Mouse (Mus musculus) left cerebral cortex, postnatal 4 days (tissue): ENCODE data around the gene Clcf1. TPM values are rescaled to one million over a fixed set of nuclear protein-coding genes. Genes with fewer than 3 reads are reported as not detected.

Experiments used
- DNase-seq: peaks from one replicate; pipeline ENCODE4 v3.0.0-alpha.2; 2022
- intact Hi-C: fragments of 180-260 bp; cut with DNase I; formaldehyde crosslinking; loops from one replicate; pipeline ENCODE4 v1.15.1; 2025
- total RNA-seq, 2 experiments: library from RNA; stranded (reverse); gene quantifications; 2 replicates each; pipeline ENCODE4 v1.2.3; 2021

Clcf1 gene
- total RNA-seq, 2 experiments from 2014 or later, result 1.2 to 1.3 TPM

GRCm38 (mm10) chr19:4192251-4192985 lies 21.6 kb upstream of the Clcf1 start:
- no peak for DNase-seq
- intact Hi-C loops, result no loop called here

- DNase-seq, result no peak
- intact Hi-C loops, result no loop called here
Observed at GRCm38 (mm10) chr19:4193129-4193528, 20.9 kb upstream of the Clcf1 start.

GRCm38 (mm10) chr19:4194021-4194724 lies 19.9 kb upstream of the Clcf1 start:
- intact Hi-C loops, result no loop called here
- DNase-seq, result no peak

GRCm38 (mm10) chr19:4194776-4195650 lies 19.0 kb upstream of the Clcf1 start:
- intact Hi-C loops, result no loop called here
- peak; percentile 95 for DNase-seq

- intact Hi-C loops, result no loop called here
Observed at GRCm38 (mm10) chr19:4196048-4196447, 18.0 kb upstream of the Clcf1 start.

GRCm38 (mm10) chr19:4196548-4196947 lies 17.5 kb upstream of the Clcf1 start:
- intact Hi-C loops, result no loop called here
- DNase-seq, result no peak

More at GRCm38 (mm10) chr19:4196048-4196447, 18.0 kb upstream of the Clcf1 start:
- no peak for DNase-seq

- no peak for DNase-seq
- intact Hi-C loops, result no loop called here
Observed at GRCm38 (mm10) chr19:4197180-4197579, 16.9 kb upstream of the Clcf1 start.

GRCm38 (mm10) chr19:4201291-4201909 lies 12.6 kb upstream of the Clcf1 start, which contains the start of gene Rad9a:
Gene Rad9a, minus strand, starts transcription at chr19:4201662.
- intact Hi-C loops, result no loop called here
- peak; percentile 95 for DNase-seq

GRCm38 (mm10) chr19:4202149-4202548 lies 11.9 kb upstream of the Clcf1 start:
- DNase-seq, result no peak
- intact Hi-C loops, result no loop called here

- intact Hi-C loops, result no loop called here
Observed at GRCm38 (mm10) chr19:4203148-4203547, 10.9 kb upstream of the Clcf1 start.

GRCm38 (mm10) chr19:4203604-4204326 lies 10.3 kb upstream of the Clcf1 start:
- no peak for DNase-seq
- intact Hi-C loops, result no loop called here

More at GRCm38 (mm10) chr19:4203148-4203547, 10.9 kb upstream of the Clcf1 start:
- no peak for DNase-seq

- intact Hi-C loops, result no loop called here
- DNase-seq, result no peak
Observed at GRCm38 (mm10) chr19:4204889-4205288, 9.1 kb upstream of the Clcf1 start.

GRCm38 (mm10) chr19:4206971-4207370 lies 7.1 kb upstream of the Clcf1 start:
- DNase-seq, result peak; percentile 71
- intact Hi-C loops, result no loop called here

- intact Hi-C loops, result no loop called here
- no peak for DNase-seq
Observed at GRCm38 (mm10) chr19:4208563-4208962, 5.5 kb upstream of the Clcf1 start.

- no peak for DNase-seq
- intact Hi-C loops, result loop anchor here (10.0 kb wide), 1 partner anchor 197 kb away; the partner anchor contains the start of gene Ndufv1
Observed at GRCm38 (mm10) chr19:4211891-4212588, 2.0 kb upstream of the Clcf1 start.

GRCm38 (mm10) chr19:4213524-4213974 lies 489 bp upstream of the Clcf1 start:
- DNase-seq, result no peak
- intact Hi-C loops, result loop anchor here (10.0 kb wide), 1 partner anchor 199 kb away; the partner anchor contains the start of gene Ndufv1

GRCm38 (mm10) chr19:4214771-4215450 lies 873 bp downstream of the Clcf1 start:
- intact Hi-C loops, result loop anchor here (10.0 kb wide), 1 partner anchor 200 kb away; the partner anchor contains the start of gene Ndufv1
- DNase-seq, result no peak

GRCm38 (mm10) chr19:4215451-4215840 lies 1.4 kb downstream of the Clcf1 start:
- DNase-seq, result no peak
- intact Hi-C loops, result loop anchor here (10.0 kb wide), 1 partner anchor 201 kb away; the partner anchor contains the start of gene Ndufv1
